Mouse (Mus musculus) central nervous system, embryonic 18 days (tissue): ENCODE results near the gene Mettl25. TPM values are rescaled to one million over a fixed set of nuclear protein-coding genes. Genes with fewer than 3 reads are reported as not detected.

Source experiments
- polyA plus RNA-seq: library from polyadenylated mRNA; depleted of rRNA; stranded (reverse); fragments of >200 nt; gene quantifications from 2 replicates; pipeline ENCODE4 v1.2.3, GENCODE M21; 2012; rRNA removed

Gene Mettl25
- 15.5 and 16.5 TPM in 2 replicates for polyA plus RNA-seq

DNA sequence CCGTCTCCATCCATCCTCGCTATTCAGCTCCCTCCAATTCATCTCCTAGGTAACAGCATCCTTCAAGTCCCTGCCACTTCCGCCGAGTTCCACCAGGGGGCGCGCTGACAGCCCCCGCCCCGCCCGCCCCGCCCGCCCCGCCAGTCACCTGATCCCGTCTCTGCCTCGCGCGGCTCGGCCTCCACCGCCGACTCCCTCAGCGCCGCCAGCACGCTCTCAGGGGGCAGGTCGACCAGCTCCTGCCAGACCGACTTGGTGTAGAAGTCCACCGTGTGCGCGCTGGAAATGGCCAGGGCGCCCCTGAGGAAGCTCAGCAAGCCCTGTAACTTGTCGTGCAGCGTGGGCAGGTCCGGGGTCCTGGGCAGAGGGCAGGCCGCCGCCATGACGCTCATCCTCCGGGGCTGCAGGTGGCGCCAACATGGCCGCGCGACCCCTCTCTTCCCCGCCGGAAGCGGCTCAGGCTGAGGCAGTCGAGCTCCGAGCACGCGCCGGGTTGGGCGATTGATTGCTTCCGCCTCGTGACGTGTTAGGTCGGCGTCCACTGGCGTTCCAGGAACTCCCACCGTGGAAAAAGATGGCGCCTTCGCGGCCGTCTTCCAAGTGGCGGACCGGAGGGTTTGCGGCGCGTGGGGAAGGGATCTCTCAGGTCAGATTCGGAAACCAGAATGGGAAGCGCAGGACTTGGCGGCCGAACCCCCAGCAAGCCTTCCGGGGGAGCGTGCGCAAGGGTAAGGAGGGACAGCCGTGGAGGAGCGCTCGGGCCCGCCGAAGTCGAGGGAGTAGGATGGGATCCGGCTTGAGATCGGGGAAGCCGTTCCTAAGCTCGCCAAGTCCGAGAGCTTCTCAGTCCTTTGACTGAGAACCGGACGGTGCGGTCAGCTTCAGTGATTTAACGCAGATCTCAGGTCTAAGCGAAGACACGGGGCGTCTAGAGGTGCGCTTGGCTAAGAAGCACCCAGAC lies at the start of gene Mettl25, which contains the start of gene Ccdc59:
Gene Mettl25, minus strand, starts transcription at position 453 of the 961 bp plus-strand sequence.
Gene Ccdc59, plus strand, starts transcription at position 140 of the 961 bp plus-strand sequence.

Other genes starting within 250 kb of the Mettl25 start
- 26.7 and 26.8 TPM in 2 replicates for gene Ccdc59, start 313 bp downstream of the Mettl25 start, polyA plus RNA-seq